Mouse (Mus musculus) brain, embryonic 14.5 days (tissue): Measurements from ENCODE around the gene Hist1h2ba. TPM values are rescaled to one million over a fixed set of nuclear protein-coding genes. Genes with fewer than 3 reads are reported as not detected.

Source experiments
- DNase-seq: peaks from one replicate; pipeline ENCODE4 v3.0.0-alpha.2; 2011; ENCODE audit warnings: low read depth
- CTCF ChIP-seq: fragments of 200-500 bp; IDR thresholded peaks from 2 replicates; pipeline ENCODE4 v1.5.1; 2012; ENCODE audit warnings: inconsistent platforms, mild to moderate bottlenecking, moderate library complexity, borderline replicate concordance; ENCODE audit not compliant: insufficient read depth, insufficient read length; ENCODE audit errors: extremely low read depth
- POLR2A ChIP-seq: fragments of 200-500 bp; IDR thresholded peaks from 2 replicates; pipeline ENCODE4 v1.6.1; 2012; ENCODE audit warnings: mild to moderate bottlenecking, inconsistent platforms, borderline replicate concordance; ENCODE audit not compliant: poor library complexity, insufficient read depth, insufficient read length, severe bottlenecking; ENCODE audit errors: extremely low read depth
- polyA plus RNA-seq: library from polyadenylated mRNA; depleted of rRNA; stranded (reverse); fragments of >200 nt; gene quantifications from 2 replicates; pipeline ENCODE4 v1.2.3, GENCODE M21; 2012; rRNA removed

Hist1h2ba gene
- polyA plus RNA-seq, 1 experiment = not detected

DNA sequence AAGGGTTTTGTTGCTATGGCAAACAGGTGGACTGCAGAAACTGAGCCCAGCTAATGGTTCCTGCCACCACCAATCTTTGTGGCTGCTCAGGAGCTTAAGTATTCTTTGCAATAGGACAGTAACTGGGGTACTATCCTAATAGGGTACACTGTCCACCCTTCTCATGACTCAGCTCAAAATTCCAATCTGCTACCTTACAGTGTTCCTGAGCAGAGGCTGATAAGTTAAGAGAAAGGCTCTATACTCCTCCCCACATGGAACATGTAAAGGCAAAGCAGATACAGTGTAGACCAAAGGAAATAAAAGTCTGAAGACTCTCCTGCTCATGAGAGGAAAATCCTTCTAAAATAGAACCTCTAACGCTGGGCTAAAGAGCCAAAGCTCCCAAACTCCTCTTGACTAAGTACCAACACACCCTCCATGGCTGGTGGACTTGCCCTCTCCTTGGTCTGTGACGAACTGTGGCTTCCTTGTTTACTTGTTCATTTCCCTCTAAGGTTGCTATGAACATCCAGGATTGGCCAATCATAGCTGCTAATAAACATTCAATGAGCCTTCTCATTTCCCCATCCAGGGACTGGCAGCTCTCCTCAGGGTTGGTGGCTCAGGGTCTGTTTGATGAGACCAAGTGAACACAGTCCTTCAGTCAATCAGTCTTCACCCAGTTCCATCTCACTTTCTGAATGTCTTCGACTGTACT is 46.8 kb downstream of the Hist1h2ba start:
- DNase-seq = no peak
- TF ChIP-seq POLR2A (no peak), CTCF (no peak)

- DNase-seq = peak; percentile 50
- TF ChIP-seq POLR2A = no peak
- peak; percentile 53; the same call in 1 of the 2 replicates for TF ChIP-seq CTCF
Measured at GRCm38 (mm10) chr13:23885540-23885939, 48.4 kb downstream of the Hist1h2ba start.

Other genes starting within 250 kb of the Hist1h2ba start
- gene Hist1h2bc, start 250.0 kb downstream of the Hist1h2ba start, polyA plus RNA-seq = 32.0 and 48.5 TPM in 2 replicates
- 0.08 TPM in 1 of 2 replicates, not detected in the other for gene Hist1h1t, start 238.3 kb downstream of the Hist1h2ba start, polyA plus RNA-seq
- 4.6 and 11.6 TPM in 2 replicates for gene Hist1h4c, start 235.7 kb downstream of the Hist1h2ba start, polyA plus RNA-seq
- gene Hfe, start 223.3 kb downstream of the Hist1h2ba start, polyA plus RNA-seq = 1.7 and 2.3 TPM in 2 replicates
- gene Hist1h1c, start 195.3 kb downstream of the Hist1h2ba start, polyA plus RNA-seq = 12.1 and 16.0 TPM in 2 replicates
- gene Hist1h3c, start 188.6 kb downstream of the Hist1h2ba start, polyA plus RNA-seq = 30.4 and 54.0 TPM in 2 replicates
- 11.1 and 17.5 TPM in 2 replicates for gene Hist1h2bb, start 187.4 kb downstream of the Hist1h2ba start, polyA plus RNA-seq
- gene Hist1h2ab, start 183.0 kb downstream of the Hist1h2ba start, polyA plus RNA-seq = 34.0 and 49.9 TPM in 2 replicates
- gene Hist1h3b, start 181.9 kb downstream of the Hist1h2ba start, polyA plus RNA-seq = 49.2 and 55.6 TPM in 2 replicates
- gene Hist1h4b, start 177.1 kb downstream of the Hist1h2ba start, polyA plus RNA-seq = 17.9 and 20.4 TPM in 2 replicates
- 11.6 and 33.9 TPM in 2 replicates for gene Hist1h4a, start 172.9 kb downstream of the Hist1h2ba start, polyA plus RNA-seq
- gene Hist1h3a, start 171.8 kb downstream of the Hist1h2ba start, polyA plus RNA-seq = 22.8 and 41.9 TPM in 2 replicates
- gene Hist1h1a, start 170.5 kb downstream of the Hist1h2ba start, polyA plus RNA-seq = 3.8 and 4.0 TPM in 2 replicates
- not detected in 2 replicates for gene Trim38, start 164.2 kb downstream of the Hist1h2ba start, polyA plus RNA-seq
- gene Slc17a2, start 127.2 kb downstream of the Hist1h2ba start, polyA plus RNA-seq = not detected in 2 replicates
- not detected in 2 replicates for gene Slc17a3, start 94.7 kb downstream of the Hist1h2ba start, polyA plus RNA-seq
- not detected in 2 replicates for gene Slc17a1, start 66.4 kb downstream of the Hist1h2ba start, polyA plus RNA-seq
- gene Slc17a4, start 19.1 kb downstream of the Hist1h2ba start, polyA plus RNA-seq = not detected in 2 replicates
- gene Hist1h2aa, start 306 bp upstream of the Hist1h2ba start, polyA plus RNA-seq = not detected in 2 replicates
- gene Scgn, start 57.1 kb upstream of the Hist1h2ba start, polyA plus RNA-seq = 1.3 and 1.7 TPM in 2 replicates